Mouse (Mus musculus) midbrain, embryonic 11.5 days (tissue): Measurements from ENCODE around the gene Ces1f. TPM values are rescaled to one million over a fixed set of nuclear protein-coding genes. Genes with fewer than 3 reads are reported as not detected.

ENCODE experiments used
- ATAC-seq: fragments of 200-750 bp; cut with Nextera tagmentation; 2 replicates; pipeline ENCODE4 v1.8.0; 2017; ENCODE audit warnings: moderate TSS enrichment, moderate library complexity; ENCODE audit not compliant: low FRiP score
- DNase-seq: peaks from one replicate; pipeline ENCODE4 v3.0.0; 2015; ENCODE audit warnings: low spot score; ENCODE audit errors: missing footprints
- H3K27ac ChIP-seq: fragments of 300-500 bp; sonication (generic); 2 replicates; pipeline ENCODE4 v1.5.1; 2014; ENCODE audit warnings: low read depth, low read length
- H3K27me3 ChIP-seq: fragments of 300-500 bp; sonication (generic); 2 replicates; pipeline ENCODE4 v1.6.1; 2014; ENCODE audit warnings: mild to moderate bottlenecking, low read length, moderate library complexity, mixed read lengths; ENCODE audit not compliant: control insufficient read depth, insufficient read depth
- H3K36me3 ChIP-seq: fragments of 300-500 bp; sonication (generic); 2 replicates; pipeline ENCODE4 v1.6.1; 2014; ENCODE audit warnings: mild to moderate bottlenecking, low read length, moderate library complexity, mixed read lengths; ENCODE audit not compliant: control insufficient read depth, insufficient read depth
- H3K4me1 ChIP-seq: fragments of 300-500 bp; sonication (generic); 2 replicates; pipeline ENCODE4 v1.6.1; 2014; ENCODE audit warnings: low read length; ENCODE audit not compliant: control insufficient read depth, insufficient read depth
- H3K4me2 ChIP-seq: fragments of 300-500 bp; sonication (generic); 2 replicates; pipeline ENCODE4 v1.6.1; 2014; ENCODE audit warnings: mild to moderate bottlenecking, moderate library complexity
- H3K4me3 ChIP-seq: fragments of 300-500 bp; sonication (generic); 2 replicates; pipeline ENCODE4 v1.5.1; 2014; ENCODE audit warnings: low read depth, low read length
- H3K9ac ChIP-seq: fragments of 300-500 bp; sonication (generic); 2 replicates; pipeline ENCODE4 v1.6.1; 2014; ENCODE audit warnings: low read length
- H3K9me3 ChIP-seq: fragments of 300-500 bp; sonication (generic); 2 replicates; pipeline ENCODE4 v1.6.1; 2016; ENCODE audit warnings: low read length; ENCODE audit not compliant: control insufficient read depth
- WGBS: fragments of 180-500 bp; shearing (Covaris S2); extraction: QIAGEN DNeasy Blood & Tissue Kit; methylation state at CpG from one replicate; pipeline ENCODE4 v1.1.7; 2014; 5-methylcytosine and 5-hydroxymethylcytosine counted together
- polyA plus RNA-seq: library from polyadenylated mRNA; unstranded; fragments of >200 nt; fragmentation: Nextera tagmentation; extraction: Ambion mirVana; gene quantifications from 2 replicates; pipeline ENCODE4 v1.2.1, GENCODE M21; 2014

The Ces1f gene
- polyA plus RNA-seq, 1 experiment from 2014 or later, result not detected

DNA sequence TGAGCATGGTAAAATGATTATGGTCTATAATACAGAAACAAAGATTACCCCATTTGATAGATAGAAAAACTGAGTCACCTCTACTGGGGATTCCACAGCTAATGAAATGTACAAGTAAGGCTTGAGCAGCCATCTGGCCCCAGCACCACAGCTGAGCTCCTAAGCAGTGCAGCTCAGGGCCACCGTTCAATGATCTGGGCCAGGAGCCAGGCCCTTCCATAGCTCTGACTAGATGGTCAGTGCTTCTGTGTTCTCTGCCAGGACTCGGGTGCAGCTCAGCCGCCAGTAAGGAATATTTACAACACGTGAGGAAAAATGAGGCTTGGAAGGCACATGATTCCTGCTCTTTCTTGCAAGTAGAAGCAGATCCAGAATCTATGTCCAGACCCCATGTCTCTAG is 6.9 kb downstream of the Ces1f start:
- Histone ChIP-seq H3K9ac (no peak overlapping the region), H3K4me1 (no peaks in the 10 kb centered on the region), H3K27me3 (no peaks in the 10 kb centered on the region), H3K4me2 (no peak overlapping the region), H3K9me3 (no peaks in the 10 kb centered on the region), H3K36me3 (no peaks in the 10 kb centered on the region), H3K4me3 (no peak overlapping the region), H3K27ac (no peak overlapping the region)
- DNase-seq (no peak), ATAC-seq (no peak)
- WGBS, result 91% methylated on average over 4 of the region's 4 CpGs

DNA sequence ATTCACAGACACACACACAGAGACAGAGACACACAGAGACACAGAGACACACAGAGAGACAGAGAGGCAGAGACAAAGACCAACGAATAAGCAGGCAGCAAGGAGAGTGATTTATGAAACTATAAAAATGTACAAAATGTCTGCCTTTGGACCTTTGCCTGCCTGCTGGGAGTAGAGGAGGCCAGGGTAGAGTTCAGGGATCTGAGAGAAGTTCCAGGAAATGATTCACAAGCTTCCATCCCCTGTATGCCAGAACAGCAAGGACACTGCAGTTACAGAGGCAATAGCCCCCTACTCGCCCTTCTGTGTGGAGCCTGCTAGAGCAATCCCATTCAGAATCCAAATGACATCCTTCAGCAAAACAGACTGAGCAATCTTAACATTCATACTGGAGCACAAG is 18.1 kb downstream of the Ces1f start:
- no peaks in the 10 kb centered on the region for H3K36me3 ChIP-seq
- no peak overlapping the region for H3K4me3 ChIP-seq
- WGBS, result 81% methylated on average over 2 of the region's 2 CpGs
- H3K4me2 ChIP-seq, result no peak overlapping the region
- ATAC-seq (no peak), DNase-seq (no peak)
- H3K9ac ChIP-seq, result no peak overlapping the region
- no peaks in the 10 kb centered on the region for H3K4me1 ChIP-seq
- H3K27me3 ChIP-seq, result no peaks in the 10 kb centered on the region
- no peak overlapping the region for H3K27ac ChIP-seq
- no peaks in the 10 kb centered on the region for H3K9me3 ChIP-seq

GRCm38 (mm10) chr8:93252400-93252925 is 27.1 kb downstream of the Ces1f start:
- DNase-seq, result no peak
- no peaks in the 10 kb centered on the region for H3K9me3 ChIP-seq
- ATAC-seq, result no peak
- WGBS, result 100% methylated on average over 1 of the region's 1 CpGs
- no peak overlapping the region for H3K9ac ChIP-seq
- H3K27ac ChIP-seq, result no peak overlapping the region
- H3K36me3 ChIP-seq, result no peaks in the 10 kb centered on the region
- no peaks in the 10 kb centered on the region for H3K27me3 ChIP-seq
- H3K4me1 ChIP-seq, result no peaks in the 10 kb centered on the region
- H3K4me2 ChIP-seq, result no peak overlapping the region
- no peak overlapping the region for H3K4me3 ChIP-seq

GRCm38 (mm10) chr8:93246057-93246456 is 33.5 kb downstream of the Ces1f start:
- 92% methylated on average over 2 of the region's 2 CpGs for WGBS
- Histone ChIP-seq H3K27me3 (no peaks in the 10 kb centered on the region), H3K9ac (no peak overlapping the region), H3K9me3 (no peaks in the 10 kb centered on the region), H3K4me1 (no peaks in the 10 kb centered on the region), H3K27ac (no peak overlapping the region), H3K36me3 (no peaks in the 10 kb centered on the region), H3K4me2 (no peak overlapping the region), H3K4me3 (no peak overlapping the region)
- DNase-seq (no peak), ATAC-seq (no peak)

DNA sequence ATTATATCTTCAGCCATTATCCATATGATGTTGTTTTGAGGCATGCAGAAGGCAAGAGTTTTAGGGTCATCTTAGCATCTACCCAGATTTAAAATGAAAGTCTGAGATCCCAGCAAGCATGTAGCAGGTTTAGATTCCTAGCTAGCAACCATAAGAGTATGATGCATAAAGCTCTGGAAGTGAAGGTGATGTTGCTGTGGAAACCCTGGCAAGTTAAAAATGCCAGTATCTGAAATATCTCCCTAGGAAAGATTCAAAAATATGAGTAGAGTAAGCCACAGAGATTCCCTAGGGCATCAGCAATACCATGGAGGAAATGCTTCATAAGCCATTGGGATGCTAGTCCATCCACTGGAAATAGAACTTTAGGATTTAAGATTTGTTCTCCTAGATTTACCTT is 39.7 kb downstream of the Ces1f start:
- no peaks in the 10 kb centered on the region for H3K36me3 ChIP-seq
- no peak overlapping the region for H3K27ac ChIP-seq
- H3K4me3 ChIP-seq, result no peak overlapping the region
- no peak for ATAC-seq
- DNase-seq, result no peak
- no peaks in the 10 kb centered on the region for H3K27me3 ChIP-seq
- no peak overlapping the region for H3K9ac ChIP-seq
- no peak overlapping the region for H3K4me2 ChIP-seq
- H3K9me3 ChIP-seq, result no peaks in the 10 kb centered on the region
- H3K4me1 ChIP-seq, result no peaks in the 10 kb centered on the region

- Histone ChIP-seq H3K36me3 (no peaks in the 10 kb centered on the region), H3K9me3 (no peaks in the 10 kb centered on the region), H3K27ac (no peak overlapping the region), H3K4me2 (no peak overlapping the region), H3K4me1 (no peaks in the 10 kb centered on the region), H3K27me3 (no peaks in the 10 kb centered on the region), H3K9ac (no peak overlapping the region), H3K4me3 (no peak overlapping the region)
- WGBS, result 89% methylated on average over 1 of the region's 1 CpGs
- no peak for ATAC-seq
- DNase-seq, result no peak
These were observed 43.9 kb downstream of the Ces1f start for GRCm38 (mm10) chr8:93235681-93236080.

DNA sequence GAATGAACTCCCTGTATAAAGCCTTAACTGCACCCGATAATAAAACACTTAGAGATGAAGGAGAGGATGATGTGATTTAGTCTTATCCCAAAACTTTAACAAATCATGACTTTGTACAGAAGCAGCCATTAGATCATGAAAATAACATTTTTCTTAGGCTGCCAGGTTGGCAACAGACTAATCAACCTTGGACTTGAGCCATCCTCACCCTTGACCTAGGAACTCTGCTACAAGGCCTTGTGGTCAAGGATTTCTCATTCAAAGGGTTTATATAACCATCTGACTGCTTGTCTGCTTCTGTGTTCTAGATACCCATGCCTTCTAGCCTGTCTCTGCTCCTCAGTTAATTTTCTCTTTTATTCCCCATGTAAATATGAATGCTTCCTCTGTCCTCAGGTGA is 44.8 kb downstream of the Ces1f start:
- no peak overlapping the region for H3K4me2 ChIP-seq
- no peak for DNase-seq
- H3K4me1 ChIP-seq, result no peaks in the 10 kb centered on the region
- 87% methylated on average over 1 of the region's 1 CpGs for WGBS
- H3K9ac ChIP-seq, result no peak overlapping the region
- no peaks in the 10 kb centered on the region for H3K27me3 ChIP-seq
- H3K9me3 ChIP-seq, result no peaks in the 10 kb centered on the region
- H3K4me3 ChIP-seq, result no peak overlapping the region
- no peak for ATAC-seq
- H3K27ac ChIP-seq, result no peak overlapping the region
- H3K36me3 ChIP-seq, result no peaks in the 10 kb centered on the region

DNA sequence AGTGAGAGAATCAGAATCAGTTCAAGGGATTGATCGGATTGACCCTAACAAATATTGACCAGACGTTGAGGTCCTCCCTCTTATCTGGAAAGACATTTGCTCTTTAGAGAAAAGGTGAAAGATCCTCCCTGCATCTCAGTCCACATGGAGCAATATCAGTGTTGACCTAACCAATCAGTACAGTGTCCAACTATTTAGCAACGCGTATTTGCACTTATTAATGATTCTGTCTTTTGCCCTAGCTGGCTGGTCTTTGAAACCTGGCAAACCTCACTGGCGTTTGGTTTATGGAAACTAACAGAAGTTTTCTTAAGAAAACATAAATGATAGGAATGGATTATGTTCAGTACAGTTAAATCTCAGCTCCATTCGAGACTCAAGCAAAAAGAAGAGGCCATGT is 45.5 kb downstream of the Ces1f start:
- ATAC-seq, result no peak
- Histone ChIP-seq H3K4me1 (no peaks in the 10 kb centered on the region), H3K4me3 (no peak overlapping the region), H3K36me3 (no peaks in the 10 kb centered on the region), H3K27ac (no peak overlapping the region), H3K27me3 (no peaks in the 10 kb centered on the region), H3K4me2 (no peak overlapping the region), H3K9ac (no peak overlapping the region), H3K9me3 (no peaks in the 10 kb centered on the region)
- WGBS, result 87% methylated on average over 6 of the region's 6 CpGs
- DNase-seq, result no peak

GRCm38 (mm10) chr8:93229446-93229845 is 50.1 kb downstream of the Ces1f start, which contains the start of gene Ces1e:
Gene Ces1e, minus strand, starts transcription at chr8:93229619.
- H3K36me3 ChIP-seq, result no peaks in the 10 kb centered on the region
- H3K27ac ChIP-seq, result no peak within 1 kb of the TSS
- H3K27me3 ChIP-seq, result no peaks in the 10 kb centered on the region
- H3K9ac ChIP-seq, result no peak within 1 kb of the TSS
- H3K9me3 ChIP-seq, result no peaks in the 10 kb centered on the region
- no peak within 1 kb of the TSS for H3K4me3 ChIP-seq
- DNase-seq, result no peak
- no peaks in the 10 kb centered on the region for H3K4me1 ChIP-seq
- ATAC-seq, result no peak
- H3K4me2 ChIP-seq, result no peak within 1 kb of the TSS
